Mouse (Mus musculus) forebrain, embryonic 14.5 days (tissue): ENCODE results near the gene Nid2. TPM values are rescaled to one million over a fixed set of nuclear protein-coding genes. Genes with fewer than 3 reads are reported as not detected.

ENCODE experiments used
- ATAC-seq: fragments of 200-750 bp; cut with Nextera tagmentation; 2 replicates; pipeline ENCODE4 v1.8.0; 2017; ENCODE audit warnings: mild to moderate bottlenecking, moderate library complexity
- DNase-seq: peaks from one replicate; pipeline ENCODE4 v3.0.0-alpha.2; 2015; ENCODE audit warnings: low spot score
- H3K27ac ChIP-seq: fragments of 300-500 bp; sonication (generic); 2 replicates; pipeline ENCODE4 v1.5.1; 2014; ENCODE audit warnings: low read depth, mild to moderate bottlenecking, control low read depth, low read length, moderate library complexity
- H3K27me3 ChIP-seq: fragments of 300-500 bp; sonication (generic); replicated peaks from 2 replicates; pipeline ENCODE4 v1.6.1; 2014; ENCODE audit warnings: low read length, control low read depth, mixed read lengths; ENCODE audit not compliant: control insufficient read depth, insufficient read depth
- H3K36me3 ChIP-seq: fragments of 300-500 bp; sonication (generic); 2 replicates; pipeline ENCODE4 v1.6.1; 2014; ENCODE audit warnings: low read length, control low read depth; ENCODE audit not compliant: control insufficient read depth, insufficient read depth
- H3K4me1 ChIP-seq: fragments of 300-500 bp; sonication (generic); 2 replicates; pipeline ENCODE4 v1.6.1; 2014; ENCODE audit warnings: antibody characterized with exemption, low read length, control low read depth; ENCODE audit not compliant: control insufficient read depth, insufficient read depth
- H3K4me2 ChIP-seq: fragments of 300-500 bp; sonication (generic); 2 replicates; pipeline ENCODE4 v1.6.1; 2014; ENCODE audit warnings: mild to moderate bottlenecking, control low read depth, low read length
- H3K4me3 ChIP-seq: fragments of 300-500 bp; sonication (generic); 2 replicates; pipeline ENCODE4 v1.5.1; 2014; ENCODE audit warnings: low read depth, low read length, control low read depth
- H3K9ac ChIP-seq: fragments of 300-500 bp; sonication (generic); 2 replicates; pipeline ENCODE4 v1.6.1; 2014; ENCODE audit warnings: mild to moderate bottlenecking, low read length, control low read depth, moderate library complexity
- H3K9me3 ChIP-seq: fragments of 300-500 bp; sonication (generic); replicated peaks from 2 replicates; pipeline ENCODE4 v1.6.1; 2016; ENCODE audit warnings: low read length, control low read depth, mixed read lengths; ENCODE audit not compliant: control insufficient read depth
- WGBS: fragments of 180-500 bp; shearing (Covaris S2); extraction: QIAGEN DNeasy Blood & Tissue Kit; methylation state at CpG from one replicate; pipeline ENCODE4 v1.1.7; 2014; 5-methylcytosine and 5-hydroxymethylcytosine counted together
- polyA plus RNA-seq: library from polyadenylated mRNA; unstranded; fragments of >200 nt; fragmentation: Nextera tagmentation; extraction: Ambion mirVana; gene quantifications from 2 replicates; pipeline ENCODE4 v1.2.1, GENCODE M21; 2014

Nid2 gene
- polyA plus RNA-seq, 1 experiment from 2014 or later = 30.9 TPM

GRCm38 (mm10) chr14:19807339-19807738 is 56.3 kb downstream of the Nid2 start:
- ATAC-seq (no peak), DNase-seq (no peak)
- Histone ChIP-seq H3K27me3 (no peaks in the 10 kb centered on the region), H3K4me1 (no peaks in the 10 kb centered on the region), H3K27ac (no peak overlapping the region), H3K9ac (no peak overlapping the region), H3K4me2 (no peak overlapping the region), H3K9me3 (no peaks in the 10 kb centered on the region), H3K4me3 (no peak overlapping the region), H3K36me3 (peaks cover 25% of the 10 kb centered on the region)
- 84% methylated on average over 3 of the region's 3 CpGs for WGBS

- Histone ChIP-seq H3K36me3 (peaks cover 30% of the 10 kb centered on the region), H3K27ac (no peak overlapping the region), H3K27me3 (no peaks in the 10 kb centered on the region), H3K9me3 (no peaks in the 10 kb centered on the region), H3K4me3 (no peak overlapping the region), H3K4me2 (no peak overlapping the region), H3K4me1 (no peaks in the 10 kb centered on the region), H3K9ac (no peak overlapping the region)
- WGBS = 96% methylated on average over 2 of the region's 2 CpGs
- DNase-seq (no peak), ATAC-seq (no peak)
Observed at GRCm38 (mm10) chr14:19807858-19808257, 56.8 kb downstream of the Nid2 start.

- Histone ChIP-seq H3K27me3 (no peaks in the 10 kb centered on the region), H3K27ac (no peak overlapping the region), H3K9me3 (no peaks in the 10 kb centered on the region), H3K9ac (no peak overlapping the region), H3K4me3 (no peak overlapping the region), H3K36me3 (peaks cover 48% of the 10 kb centered on the region), H3K4me2 (no peak overlapping the region), H3K4me1 (no peaks in the 10 kb centered on the region)
- 57% methylated on average over 10 of the region's 10 CpGs for WGBS
- DNase-seq (peak; percentile 37), ATAC-seq (no peak)
Observed at GRCm38 (mm10) chr14:19809934-19810333, 58.9 kb downstream of the Nid2 start.

- 78% methylated on average over 2 of the region's 2 CpGs for WGBS
- ATAC-seq = no peak
- DNase-seq = no peak
- Histone ChIP-seq H3K4me2 (no peak overlapping the region), H3K36me3 (peaks cover 68% of the 10 kb centered on the region), H3K9me3 (no peaks in the 10 kb centered on the region), H3K4me1 (no peaks in the 10 kb centered on the region), H3K4me3 (no peak overlapping the region), H3K9ac (no peak overlapping the region), H3K27ac (no peak overlapping the region), H3K27me3 (no peaks in the 10 kb centered on the region)
Observed at GRCm38 (mm10) chr14:19813061-19813460, 62.0 kb downstream of the Nid2 start.

- WGBS = 8% methylated on average over 1 of the region's 1 CpGs
- 0 out of 2 replicates have a peak, but pooled peaks cover 4% of the 10 kb centered on the region for H3K4me1 ChIP-seq
- H3K27ac ChIP-seq = no peak overlapping the region
- ATAC-seq (peak; percentile 55; the same call in 1 of the 2 replicates), DNase-seq (peak; percentile 90)
- H3K27me3 ChIP-seq = no peaks in the 10 kb centered on the region
- no peak overlapping the region for H3K4me2 ChIP-seq
- H3K9ac ChIP-seq = no peak overlapping the region
- no peak overlapping the region for H3K4me3 ChIP-seq
- no peaks in the 10 kb centered on the region for H3K9me3 ChIP-seq
- peaks cover 68% of the 10 kb centered on the region for H3K36me3 ChIP-seq
Observed at GRCm38 (mm10) chr14:19817949-19818348, 66.9 kb downstream of the Nid2 start.

- no peak for ATAC-seq
- DNase-seq = no peak
- no peaks in the 10 kb centered on the region for H3K27me3 ChIP-seq
- no peak overlapping the region for H3K4me2 ChIP-seq
- no peaks in the 10 kb centered on the region for H3K9me3 ChIP-seq
- 88% methylated on average over 5 of the region's 5 CpGs for WGBS
- no peak overlapping the region for H3K9ac ChIP-seq
- peaks cover 24% of the 10 kb centered on the region for H3K4me1 ChIP-seq
- H3K27ac ChIP-seq = no peak overlapping the region
- peaks cover 34% of the 10 kb centered on the region for H3K36me3 ChIP-seq
- no peak overlapping the region for H3K4me3 ChIP-seq
Observed at GRCm38 (mm10) chr14:19821686-19822085, 70.6 kb downstream of the Nid2 start.

- H3K4me2 ChIP-seq = peak within 1 kb of the TSS; percentile 81
- H3K4me1 ChIP-seq = peaks cover 24% of the 10 kb centered on the region
- H3K9ac ChIP-seq = peak within 1 kb of the TSS; percentile 92
- H3K27ac ChIP-seq = peak within 1 kb of the TSS; percentile 95
- peak; percentile 98 for DNase-seq
- WGBS = under 1% methylated on average over 79 of the region's 80 CpGs
- ATAC-seq = peak; percentile 97
- peak within 1 kb of the TSS; percentile 92 for H3K4me3 ChIP-seq
- no peaks in the 10 kb centered on the region for H3K9me3 ChIP-seq
- peaks cover 29% of the 10 kb centered on the region for H3K36me3 ChIP-seq
- no peaks in the 10 kb centered on the region for H3K27me3 ChIP-seq
Observed at GRCm38 (mm10) chr14:19823321-19824142, 72.5 kb downstream of the Nid2 start, which contains the start of gene Rtraf. Gene Rtraf (minus strand): TSS chr14:19823824.

- WGBS = 4% methylated on average over 11 of the region's 11 CpGs
- H3K9me3 ChIP-seq = no peaks in the 10 kb centered on the region
- peak overlapping the region; percentile 81 for H3K4me2 ChIP-seq
- H3K36me3 ChIP-seq = peaks cover 13% of the 10 kb centered on the region
- peak overlapping the region; percentile 95 for H3K27ac ChIP-seq
- DNase-seq (peak; percentile 97), ATAC-seq (peak; percentile 73)
- H3K4me3 ChIP-seq = no peak overlapping the region
- H3K9ac ChIP-seq = 0 out of 2 replicates have a peak overlapping the region, but pooled peaks have one; percentile 21
- H3K27me3 ChIP-seq = no peaks in the 10 kb centered on the region
- peaks cover 24% of the 10 kb centered on the region for H3K4me1 ChIP-seq
Observed at GRCm38 (mm10) chr14:19825481-19825880, 74.4 kb downstream of the Nid2 start.

GRCm38 (mm10) chr14:19836289-19836688 is 85.2 kb downstream of the Nid2 start:
- no peaks in the 10 kb centered on the region for H3K27me3 ChIP-seq
- no peaks in the 10 kb centered on the region for H3K36me3 ChIP-seq
- 55% methylated on average over 3 of the region's 3 CpGs for WGBS
- no peak overlapping the region for H3K27ac ChIP-seq
- no peaks in the 10 kb centered on the region for H3K9me3 ChIP-seq
- DNase-seq = no peak
- H3K4me3 ChIP-seq = no peak overlapping the region
- H3K9ac ChIP-seq = no peak overlapping the region
- no peak for ATAC-seq
- H3K4me1 ChIP-seq = no peaks in the 10 kb centered on the region
- no peak overlapping the region for H3K4me2 ChIP-seq
